Mouse (Mus musculus) urinary bladder, adult 18-20 months (tissue): ENCODE data around the gene Trappc11.
A peak's percentile ranks its signal among the peaks of the same experiment; 100 is the strongest.

ENCODE experiments used
- DNase-seq, 2 experiments: peaks; one replicate each; pipeline ENCODE4 v3.0.0; 2022; ENCODE audit warnings: low spot score in 2 of 2, mixed read lengths in 2 of 2

Trappc11 gene

GRCm38 (mm10) chr8:47533344-47534125, at the start of gene Trappc11, which contains the start of gene Rwdd4a:
Gene Trappc11 (minus strand): TSS chr8:47533470.
Gene Rwdd4a (plus strand): TSS chr8:47533664.
- DNase-seq: peak; percentile 93

DNA sequence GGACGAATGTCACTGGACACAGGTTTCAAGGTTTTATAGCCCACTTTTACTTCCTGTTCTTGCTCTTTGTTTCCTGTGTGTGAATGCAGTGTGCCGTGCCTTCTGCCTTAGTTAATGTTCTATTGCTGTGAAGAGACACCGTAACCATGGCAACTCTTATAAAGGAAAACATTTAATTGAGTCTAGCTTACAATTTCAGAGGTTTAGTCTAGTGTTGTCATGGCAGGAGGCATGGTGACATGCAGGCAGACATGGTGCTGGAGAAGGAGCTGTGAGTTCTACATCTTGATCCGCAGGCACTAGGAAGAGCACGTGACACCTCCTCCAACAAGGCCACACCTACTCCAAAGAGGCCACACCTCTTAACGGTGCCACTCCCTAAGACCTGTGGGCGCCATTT, 48.2 kb upstream of the Trappc11 start:
- DNase-seq: no peak

GRCm38 (mm10) chr8:47573482-47573881, 40.2 kb upstream of the Trappc11 start:
- DNase-seq: no peak

- no peak for DNase-seq
These were observed 36.9 kb upstream of the Trappc11 start for GRCm38 (mm10) chr8:47570161-47570560.

GRCm38 (mm10) chr8:47568098-47568497, 34.8 kb upstream of the Trappc11 start:
- DNase-seq: no peak

DNA sequence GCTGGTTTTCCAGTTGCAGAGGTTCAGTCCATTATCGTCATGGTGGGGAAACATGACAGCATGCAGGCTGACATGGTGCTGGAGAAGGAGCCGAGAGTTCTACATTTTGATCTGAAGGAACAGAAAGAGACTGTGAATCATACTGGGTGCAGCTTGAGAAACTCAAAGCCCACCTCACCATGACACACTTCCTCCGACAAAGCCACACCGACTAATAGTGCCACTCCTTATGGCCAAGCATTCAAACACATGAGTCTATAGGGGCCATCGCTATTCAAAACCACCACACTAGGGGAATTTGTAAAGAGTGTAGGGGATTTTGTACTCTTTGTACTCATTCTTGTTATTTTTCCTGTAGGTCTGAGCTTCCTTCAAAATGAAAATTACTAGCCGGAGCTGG, 33.3 kb upstream of the Trappc11 start:
- DNase-seq: no peak

- DNase-seq: no peak
These were observed 27.5 kb upstream of the Trappc11 start for GRCm38 (mm10) chr8:47560801-47561200.

- no peak for DNase-seq
These were observed 25.0 kb upstream of the Trappc11 start for GRCm38 (mm10) chr8:47558274-47558673.

GRCm38 (mm10) chr8:47556446-47556845, 23.2 kb upstream of the Trappc11 start:
- DNase-seq: no peak

DNA sequence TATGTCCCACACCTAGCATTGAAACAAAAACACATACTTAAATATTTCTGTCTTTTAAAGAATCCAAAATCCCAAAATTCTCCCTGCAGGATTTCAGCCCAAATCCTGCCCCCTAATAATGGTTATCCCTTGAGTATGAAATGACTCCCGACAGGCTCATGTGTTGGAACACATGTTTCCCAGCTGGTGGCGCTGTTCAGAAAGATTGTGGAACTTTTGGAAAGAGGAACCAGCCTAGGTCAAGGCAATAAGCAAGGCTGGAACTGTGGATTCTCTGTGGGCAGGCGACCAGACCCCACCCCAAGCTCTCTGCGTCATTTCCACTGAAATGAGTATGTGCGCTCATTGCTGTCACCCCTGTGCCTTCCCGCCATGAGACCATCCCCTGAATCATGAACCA, 20.3 kb upstream of the Trappc11 start:
- no peak for DNase-seq

DNA sequence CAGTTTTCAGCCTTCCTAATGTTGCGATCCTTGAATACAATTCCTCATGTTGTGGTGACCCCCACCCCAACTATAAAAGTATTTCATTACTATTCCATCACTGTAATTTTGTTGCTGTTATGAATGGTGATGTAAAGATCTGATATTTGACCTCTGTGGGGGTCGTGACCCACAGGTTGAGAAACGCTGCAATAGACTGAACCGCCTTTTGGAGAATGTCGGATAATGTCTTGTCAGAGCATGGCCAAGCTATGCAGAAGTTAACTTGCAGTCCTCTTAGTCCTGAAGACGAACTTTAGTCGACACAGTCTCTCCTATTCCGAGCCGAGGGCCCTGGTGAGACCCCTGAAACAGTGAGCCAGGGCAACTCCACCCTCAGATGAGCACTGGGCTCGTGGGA, 13.8 kb upstream of the Trappc11 start:
- DNase-seq: no peak

DNA sequence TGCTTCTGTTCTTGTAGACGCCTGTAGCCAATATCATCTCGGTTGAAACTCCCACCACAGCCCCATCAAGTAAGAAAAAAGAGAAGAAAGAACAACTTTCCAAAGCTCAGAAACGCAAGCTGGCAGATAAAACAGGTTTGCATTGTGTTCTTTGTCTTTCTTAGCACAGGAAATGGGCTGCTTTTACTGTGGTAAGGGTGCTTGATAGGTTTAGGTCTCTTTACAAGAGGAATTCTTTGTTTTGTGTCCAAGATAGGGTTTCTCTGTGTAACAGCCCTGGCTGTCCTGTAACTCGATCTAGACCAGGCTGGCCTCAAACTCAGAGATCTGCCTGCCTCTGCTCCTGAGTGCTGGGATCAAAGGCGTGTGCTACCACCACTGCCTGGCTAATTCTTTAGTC, 10.8 kb upstream of the Trappc11 start:
- no peak for DNase-seq

DNA sequence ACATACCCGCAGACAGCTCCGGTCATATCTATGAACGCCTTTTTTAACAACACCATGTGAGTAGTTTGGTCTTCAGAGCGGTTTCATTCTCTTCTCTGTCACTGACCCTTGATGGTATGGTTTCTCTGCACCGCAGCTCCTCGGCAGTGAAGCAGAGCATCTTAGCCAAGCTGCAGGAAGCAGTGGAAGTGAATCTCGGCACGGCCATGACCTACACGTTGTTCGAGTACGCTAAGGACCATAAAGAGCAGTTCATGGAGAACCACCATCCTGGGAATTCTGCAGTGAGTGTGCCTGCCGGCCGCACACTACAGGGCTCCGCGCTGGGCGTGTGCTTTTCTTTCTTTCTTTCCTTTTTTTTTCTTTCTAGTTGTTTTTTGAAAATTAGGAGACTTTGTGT, 9.5 kb upstream of the Trappc11 start:
- DNase-seq: no peak

DNA sequence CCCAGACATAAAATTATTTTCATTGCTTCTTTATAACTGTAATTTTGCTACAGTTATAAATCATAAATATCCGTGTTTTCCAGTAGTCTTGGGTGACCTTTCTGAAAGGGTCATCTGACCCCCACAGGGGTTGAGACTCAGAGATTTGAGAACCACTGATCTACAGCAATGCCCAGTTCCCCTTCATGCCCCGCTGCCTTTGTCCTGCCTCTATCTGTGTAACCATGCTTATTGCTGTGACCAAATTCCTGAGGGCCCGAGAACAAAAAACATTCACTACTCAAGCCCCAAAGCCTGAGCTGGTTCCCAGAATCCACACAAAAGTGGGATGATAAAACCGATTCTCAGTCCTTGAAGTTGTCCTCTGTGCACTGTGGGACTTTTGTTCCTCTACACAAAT, 5.1 kb upstream of the Trappc11 start:
- no peak for DNase-seq

DNA sequence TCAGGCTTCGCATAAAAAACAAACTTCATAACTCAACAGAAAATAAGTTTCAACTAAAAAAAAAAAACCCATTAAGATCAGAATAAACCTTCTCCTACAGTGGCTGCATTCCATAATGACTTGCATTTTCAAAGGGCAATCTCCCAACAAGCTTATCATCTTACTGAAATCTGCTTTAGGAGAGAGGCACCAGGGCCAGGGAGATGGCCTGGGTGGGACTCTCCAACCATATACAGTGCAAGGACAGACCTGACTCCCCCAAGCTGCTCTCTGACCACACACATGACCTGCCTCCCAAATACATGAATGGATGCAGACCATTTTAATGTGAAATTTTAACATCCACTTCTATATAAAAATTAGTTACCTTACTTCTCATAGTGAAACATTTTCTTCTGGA, 5.2 kb downstream of the Trappc11 start:
- no peak for DNase-seq

GRCm38 (mm10) chr8:47513601-47514000, 19.7 kb downstream of the Trappc11 start:
- no peak for DNase-seq

- DNase-seq: no peak
These were observed 22.3 kb downstream of the Trappc11 start for GRCm38 (mm10) chr8:47510930-47511329.

DNA sequence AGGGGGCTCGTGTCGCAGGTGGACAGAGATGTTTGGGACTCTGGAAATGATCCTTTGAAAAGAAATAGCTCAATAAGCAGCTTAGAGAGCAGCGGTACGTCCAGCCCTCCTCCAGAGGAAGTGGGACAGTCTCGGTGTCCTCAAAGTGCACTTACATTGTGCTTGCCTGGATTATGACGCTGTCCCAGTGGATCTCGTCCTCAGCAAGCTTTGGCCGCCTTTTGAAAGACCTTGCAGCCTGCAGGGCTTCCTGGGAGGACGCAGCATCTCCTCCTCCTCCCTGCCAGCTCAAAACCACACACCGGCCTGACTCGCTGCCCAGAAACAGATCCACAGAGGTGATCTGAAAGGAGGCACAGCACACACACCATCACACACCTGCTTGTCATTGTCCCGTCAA, 27.8 kb downstream of the Trappc11 start:
- DNase-seq: no peak

DNA sequence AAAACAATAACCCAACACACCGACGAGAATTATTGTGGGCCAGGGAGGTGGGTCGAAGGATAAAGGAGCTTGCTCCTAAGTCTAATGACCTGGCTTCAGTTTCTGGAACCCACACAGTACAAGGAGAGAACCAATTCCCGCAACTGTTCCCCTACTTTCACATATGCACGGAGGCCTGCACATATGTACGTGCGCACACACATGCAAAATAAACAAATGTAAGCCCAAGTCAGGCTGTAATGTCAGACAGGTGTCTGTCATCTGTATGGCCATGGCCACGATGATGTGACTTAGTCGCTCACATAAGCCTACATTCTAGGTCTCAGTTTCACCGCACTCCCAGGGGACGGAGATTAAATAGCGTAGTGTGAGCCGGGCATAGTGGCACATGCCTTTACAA, 30.7 kb downstream of the Trappc11 start:
- DNase-seq: no peak

DNA sequence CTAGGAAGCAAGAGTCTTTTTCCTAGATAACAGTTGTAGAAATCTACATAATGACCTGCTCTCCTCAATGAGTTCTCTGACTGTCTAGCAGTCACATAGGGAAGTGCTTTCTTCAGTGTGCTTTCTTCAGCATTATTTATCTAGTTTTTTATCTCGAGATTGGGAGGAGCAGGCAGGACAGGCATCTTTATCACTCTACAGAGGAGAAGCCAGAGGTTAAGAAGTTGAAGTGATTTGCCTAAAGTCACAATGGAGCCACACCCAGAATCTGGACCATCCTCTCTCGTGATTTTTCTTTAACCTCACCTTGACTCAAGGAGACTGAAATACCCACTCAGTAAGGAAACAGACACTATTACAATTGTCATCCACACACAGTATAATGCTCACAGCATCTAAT, 31.3 kb downstream of the Trappc11 start:
- DNase-seq: no peak

DNA sequence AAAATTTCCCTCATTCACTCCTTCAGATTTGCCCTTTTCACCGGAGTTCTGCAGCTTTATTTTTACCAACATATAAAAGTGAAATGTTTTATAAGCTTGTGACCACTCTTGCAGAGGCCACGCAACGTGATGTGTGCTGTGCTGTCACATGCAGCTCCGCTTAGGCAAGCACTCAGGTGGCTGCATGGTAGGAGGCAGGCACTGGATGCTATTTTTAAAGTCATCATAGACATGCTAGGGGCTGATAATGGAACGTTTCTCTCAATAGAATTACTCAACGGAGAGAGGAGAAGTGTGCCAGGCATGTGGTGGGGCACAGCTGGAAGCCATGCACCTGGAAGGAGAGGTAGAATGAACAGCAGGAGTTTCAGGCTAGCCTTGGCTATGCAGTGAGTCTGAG, 37.8 kb downstream of the Trappc11 start:
- DNase-seq: no peak

- no peak for DNase-seq
These were observed 38.6 kb downstream of the Trappc11 start for GRCm38 (mm10) chr8:47494602-47495153.

- no peak for DNase-seq
These were observed 40.2 kb downstream of the Trappc11 start for GRCm38 (mm10) chr8:47493106-47493505.

DNA sequence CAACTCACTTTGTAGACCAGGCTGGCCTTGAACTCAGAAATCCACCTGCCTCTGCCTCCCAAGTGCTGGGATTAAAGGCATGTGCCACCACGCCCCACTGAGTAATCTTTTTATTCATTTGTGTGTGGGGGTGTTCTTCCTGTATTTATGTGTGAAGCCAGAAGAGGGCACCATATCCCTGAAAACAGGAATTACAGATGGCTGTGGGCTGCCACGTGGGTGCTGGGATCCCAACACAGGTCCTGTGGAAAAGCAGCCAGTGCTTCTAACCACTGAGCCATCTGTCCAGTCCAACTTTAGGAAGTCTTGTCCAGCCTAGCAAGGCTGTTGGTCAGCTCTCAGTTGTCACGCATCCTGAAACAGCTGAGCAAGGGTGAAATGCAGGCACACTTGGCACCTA, 46.0 kb downstream of the Trappc11 start:
- DNase-seq: no peak
